Mouse (Mus musculus) erythroblast, embryonic 14.5 days (primary cell): ENCODE measurements at regions not wholly inside any gene's neighbourhood (a gene's known extent, or its start where the extent isn't known, plus 50 kb on each side); places are given as distances from the start of the nearest gene placed in this dataset.

Source experiments
- H3K27me3 ChIP-seq: 2 replicates; pipeline ENCODE4 v1.6.1; 2012; ENCODE audit warnings: inconsistent platforms; ENCODE audit not compliant: control insufficient read depth
- H3K36me3 ChIP-seq: 2 replicates; pipeline ENCODE4 v1.6.1; 2012; ENCODE audit warnings: mild to moderate bottlenecking, inconsistent platforms; ENCODE audit not compliant: control insufficient read depth
- H3K4me1 ChIP-seq: 2 replicates; pipeline ENCODE4 v1.6.1; 2012; ENCODE audit warnings: inconsistent platforms; ENCODE audit not compliant: control insufficient read depth
- H3K4me3 ChIP-seq: replicated peaks from 2 replicates; pipeline ENCODE3; 2012; ENCODE audit warnings: moderate library complexity, mild to moderate bottlenecking, inconsistent platforms
- H3K9me3 ChIP-seq: 2 replicates; pipeline ENCODE4 v1.6.1; 2012; ENCODE audit warnings: low read length, inconsistent platforms, mixed read lengths; ENCODE audit not compliant: control insufficient read depth
- GATA1 ChIP-seq: IDR thresholded peaks from 2 replicates; pipeline ENCODE4 v1.6.1; 2012; ENCODE audit warnings: low read length, inconsistent platforms, mixed read lengths
- TAL1 ChIP-seq: IDR thresholded peaks from 3 replicates; pipeline ENCODE4 v1.6.1; 2012; ENCODE audit warnings: low read length, inconsistent platforms, mixed read lengths

DNA sequence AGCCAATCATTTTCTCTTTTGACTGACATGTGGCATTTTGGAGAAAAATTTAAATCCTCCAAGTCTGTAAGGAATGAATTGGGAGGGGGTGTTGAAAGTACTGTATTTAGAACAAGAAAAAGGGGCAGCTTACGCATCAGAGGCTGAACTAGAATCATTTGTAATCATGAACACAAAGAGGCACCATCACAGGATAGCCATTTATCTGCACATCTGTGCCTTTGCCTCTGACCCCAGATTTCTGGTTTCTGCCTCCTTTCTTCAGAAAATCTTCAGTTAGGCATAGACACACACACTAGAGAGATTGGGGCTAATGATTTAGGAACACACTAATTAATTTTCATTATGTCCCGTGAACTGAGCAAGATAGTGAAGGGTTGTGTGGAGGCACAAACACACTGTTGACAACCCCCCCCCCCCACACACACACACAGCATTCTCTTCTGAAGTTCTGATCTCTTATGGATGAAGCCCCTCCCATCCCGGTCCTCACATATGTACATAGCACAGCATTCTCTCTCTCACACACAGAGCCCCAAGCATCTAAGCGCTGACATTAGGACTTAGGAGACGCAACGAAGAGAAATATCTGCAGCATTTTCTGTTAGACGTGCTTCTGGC lies 229.9 kb downstream of the Gm765 start:
- no peaks in the 10 kb centered on the region; the same call in 1 of the 2 replicates for H3K9me3 ChIP-seq
- TF ChIP-seq GATA1, result no peak
- no peak for TF ChIP-seq TAL1
- no peaks in the 10 kb centered on the region for H3K27me3 ChIP-seq
- H3K4me1 ChIP-seq, result no peaks in the 10 kb centered on the region
- no peak overlapping the region for H3K4me3 ChIP-seq
- H3K36me3 ChIP-seq, result no peaks in the 10 kb centered on the region

DNA sequence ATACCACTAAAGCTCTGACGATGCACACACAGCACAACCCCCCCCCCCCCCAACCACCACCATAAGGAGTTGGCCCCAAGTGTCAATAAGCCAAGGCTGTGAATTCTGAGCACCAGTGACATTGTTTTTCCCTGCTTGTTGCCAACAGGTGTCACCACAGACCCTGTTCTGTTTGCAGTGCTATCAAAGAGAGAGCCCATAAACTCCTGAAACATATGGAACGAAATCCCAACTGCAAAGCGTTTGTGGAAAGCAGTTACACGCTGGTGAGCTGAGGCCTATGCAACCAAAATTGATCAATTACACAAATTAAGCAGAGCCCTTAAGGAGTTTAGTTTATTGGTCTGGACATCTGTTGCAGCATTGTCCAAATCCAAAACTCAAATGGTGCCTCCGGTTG lies 235.4 kb downstream of the Gm765 start:
- H3K4me1 ChIP-seq, result no peaks in the 10 kb centered on the region
- H3K4me3 ChIP-seq, result no peak overlapping the region
- no peaks in the 10 kb centered on the region for H3K9me3 ChIP-seq
- TF ChIP-seq TAL1 (no peak), GATA1 (no peak)
- no peaks in the 10 kb centered on the region for H3K27me3 ChIP-seq
- H3K36me3 ChIP-seq, result no peaks in the 10 kb centered on the region

DNA sequence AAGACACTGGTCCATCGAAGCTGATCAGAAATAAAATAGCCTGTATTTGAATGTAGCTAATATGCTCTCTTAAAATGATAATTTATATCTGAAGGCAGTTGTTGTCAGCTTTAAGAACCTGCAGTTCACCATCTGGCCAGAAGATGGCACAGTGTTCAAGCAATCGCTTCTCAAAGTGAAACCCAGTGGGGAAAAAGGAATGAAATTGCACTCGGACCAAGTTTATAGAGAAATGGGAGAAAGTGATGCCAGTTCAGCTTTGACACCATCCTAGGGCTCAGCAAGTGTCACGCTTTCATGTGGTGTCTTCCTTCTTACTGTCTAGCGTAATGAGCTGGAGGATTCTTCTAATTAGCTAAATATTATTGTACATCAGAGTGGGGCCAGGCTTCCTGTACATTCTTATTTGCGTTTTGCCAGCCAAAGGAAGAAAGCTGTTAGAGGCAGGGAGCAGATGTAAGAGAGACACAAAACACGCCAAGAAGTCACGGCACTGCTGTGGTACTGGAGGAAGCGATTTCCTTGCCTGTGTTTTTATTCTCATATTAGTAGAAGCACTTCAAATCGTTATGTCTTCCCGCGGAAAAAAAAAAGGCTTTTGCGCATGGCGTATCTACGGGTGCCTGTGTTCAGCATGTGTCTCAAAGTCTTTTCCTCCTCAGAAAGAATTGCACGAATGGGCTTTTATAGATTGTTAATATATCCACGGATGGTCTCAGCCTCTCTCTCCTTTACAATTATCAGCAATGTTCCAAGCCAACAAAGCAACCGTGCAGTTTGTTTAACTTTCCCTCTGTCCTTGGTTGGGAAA lies 237.1 kb downstream of the Gm765 start:
- Histone ChIP-seq H3K4me1 (no peaks in the 10 kb centered on the region), H3K4me3 (peak overlapping the region; percentile 28), H3K36me3 (no peaks in the 10 kb centered on the region), H3K9me3 (no peaks in the 10 kb centered on the region), H3K27me3 (no peaks in the 10 kb centered on the region)
- TF ChIP-seq GATA1 (no peak), TAL1 (no peak)

DNA sequence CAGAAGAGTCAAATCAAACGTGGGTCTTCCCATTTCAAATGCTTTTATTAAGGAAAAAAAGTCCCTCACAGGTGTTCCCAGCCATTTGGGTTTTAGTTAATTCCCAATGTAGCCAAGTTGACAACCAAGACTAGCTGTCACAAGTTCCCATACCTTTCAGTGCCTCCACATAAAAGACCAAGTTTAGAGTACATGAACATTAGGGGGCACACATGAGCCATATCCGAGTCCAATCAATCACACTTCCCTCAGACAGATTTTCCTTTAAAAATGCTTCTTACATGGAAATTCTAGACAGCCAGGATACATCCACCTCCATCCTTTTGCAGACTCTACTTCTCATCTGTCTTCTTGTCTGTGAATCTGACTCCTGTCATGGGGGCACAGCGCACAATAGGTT lies 238.1 kb downstream of the Gm765 start:
- Histone ChIP-seq H3K36me3 (no peaks in the 10 kb centered on the region), H3K9me3 (no peaks in the 10 kb centered on the region), H3K4me3 (no peak overlapping the region), H3K4me1 (no peaks in the 10 kb centered on the region), H3K27me3 (no peaks in the 10 kb centered on the region)
- TF ChIP-seq TAL1 (no peak), GATA1 (no peak)

DNA sequence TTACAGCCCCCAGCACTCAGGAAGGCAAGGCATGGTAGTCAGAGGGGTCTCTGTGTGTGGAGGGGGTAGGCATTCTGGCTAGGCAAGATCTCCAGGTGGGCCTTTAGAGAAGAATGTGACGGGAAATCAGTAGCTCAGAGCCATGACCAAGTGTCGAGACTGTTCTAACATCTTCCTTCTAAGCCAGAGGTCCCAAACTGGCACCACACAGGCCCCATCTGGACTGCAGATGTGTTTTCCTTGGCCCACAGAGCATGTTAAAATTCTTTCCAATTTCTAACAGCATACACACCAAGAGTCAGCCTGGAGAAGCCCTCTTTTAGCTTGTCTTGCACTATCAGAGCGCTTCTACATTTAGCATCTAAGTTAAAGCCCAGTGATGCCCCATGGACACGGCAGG lies 241.5 kb downstream of the Gm765 start:
- TF ChIP-seq TAL1, result no peak
- no peak for TF ChIP-seq GATA1
- Histone ChIP-seq H3K4me1 (no peaks in the 10 kb centered on the region), H3K36me3 (no peaks in the 10 kb centered on the region), H3K4me3 (no peak overlapping the region), H3K9me3 (no peaks in the 10 kb centered on the region), H3K27me3 (no peaks in the 10 kb centered on the region)

DNA sequence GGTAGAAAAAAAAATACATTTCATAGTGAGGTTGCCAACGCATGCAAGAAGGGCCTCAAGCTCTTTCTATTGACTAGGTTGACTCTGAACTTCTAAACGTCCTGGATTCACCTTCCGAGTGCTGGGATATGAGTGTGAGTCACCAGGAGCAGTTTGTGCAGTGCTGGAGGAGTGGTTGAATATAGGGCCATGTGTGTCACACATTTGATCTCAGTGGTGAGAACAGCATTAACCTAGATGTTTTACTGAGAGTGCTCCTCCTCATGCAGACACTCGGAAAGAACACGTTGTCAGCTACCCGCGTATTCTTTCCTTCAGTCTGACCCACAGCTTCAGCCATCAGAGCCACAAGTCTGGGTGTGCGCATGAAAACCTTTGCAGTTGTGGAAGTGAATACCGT lies 243.4 kb downstream of the Gm765 start:
- no peak overlapping the region for H3K4me3 ChIP-seq
- no peaks in the 10 kb centered on the region for H3K9me3 ChIP-seq
- H3K36me3 ChIP-seq, result no peaks in the 10 kb centered on the region
- TF ChIP-seq GATA1 (no peak), TAL1 (no peak)
- no peaks in the 10 kb centered on the region for H3K4me1 ChIP-seq
- no peaks in the 10 kb centered on the region for H3K27me3 ChIP-seq

DNA sequence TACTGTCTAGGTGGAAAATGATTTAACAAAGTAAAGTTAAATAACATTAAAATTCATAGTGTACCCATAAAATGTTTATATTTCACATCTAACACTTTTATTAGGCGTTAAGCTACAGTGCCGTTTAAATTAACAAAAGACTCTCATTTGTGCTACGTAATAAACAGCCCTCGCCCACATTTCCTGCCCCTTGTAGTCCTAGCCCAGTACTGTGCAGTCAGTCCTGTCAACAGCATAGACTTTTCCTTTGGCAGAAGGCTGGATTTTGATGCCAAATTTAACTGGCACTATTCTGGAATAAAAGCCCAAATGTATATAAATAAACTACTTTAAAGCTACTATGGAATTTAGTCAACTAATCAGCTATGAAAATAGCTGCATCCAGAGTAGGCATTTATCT lies 247.3 kb downstream of the Gm765 start:
- no peaks in the 10 kb centered on the region for H3K36me3 ChIP-seq
- H3K4me1 ChIP-seq, result no peaks in the 10 kb centered on the region
- no peak for TF ChIP-seq TAL1
- TF ChIP-seq GATA1, result no peak
- H3K4me3 ChIP-seq, result no peak overlapping the region
- no peaks in the 10 kb centered on the region for H3K9me3 ChIP-seq
- H3K27me3 ChIP-seq, result no peaks in the 10 kb centered on the region

DNA sequence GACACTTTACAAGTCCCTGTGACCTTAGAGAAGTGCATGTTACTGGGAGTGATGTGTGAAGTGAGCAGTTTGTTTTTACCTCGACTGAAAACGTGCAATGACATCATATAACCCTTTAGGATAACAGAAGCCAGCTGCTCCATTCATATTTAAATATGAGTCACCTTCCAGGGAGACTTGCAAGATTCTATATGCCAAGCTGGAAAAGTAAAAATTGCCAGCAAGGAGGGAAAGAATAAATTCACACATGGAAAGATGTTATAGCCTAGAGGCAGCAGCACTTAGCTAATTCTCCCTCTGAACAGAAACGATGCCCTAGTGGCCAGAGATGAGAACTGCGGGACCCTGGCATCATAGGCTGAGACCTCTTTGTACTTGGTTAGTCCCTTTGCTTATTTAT lies 253.4 kb downstream of the Gm765 start:
- H3K4me3 ChIP-seq, result no peak overlapping the region

DNA sequence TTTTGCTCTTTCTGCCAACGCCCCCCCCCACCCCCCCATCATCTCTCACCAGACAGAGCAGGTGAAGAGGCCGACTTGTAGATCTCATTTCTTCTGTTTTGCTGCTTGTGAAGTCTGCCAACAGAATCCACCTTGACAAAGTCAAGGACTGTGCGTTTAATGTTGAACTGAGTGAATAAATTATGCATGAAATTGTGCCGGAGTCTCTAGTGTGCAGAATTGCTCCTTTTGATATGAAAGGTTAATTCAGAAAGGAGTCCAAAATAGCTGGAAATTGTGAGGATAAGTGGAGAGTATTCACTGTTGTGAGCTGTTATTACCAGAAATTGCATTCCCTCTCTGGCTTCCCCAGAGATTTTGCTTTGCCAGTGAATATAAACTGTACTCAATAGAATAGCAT lies 262.5 kb downstream of the Gm765 start:
- no peaks in the 10 kb centered on the region for H3K9me3 ChIP-seq
- TF ChIP-seq TAL1 (no peak), GATA1 (no peak)
- H3K4me1 ChIP-seq, result no peaks in the 10 kb centered on the region
- H3K36me3 ChIP-seq, result no peaks in the 10 kb centered on the region
- no peaks in the 10 kb centered on the region for H3K27me3 ChIP-seq
- no peak overlapping the region for H3K4me3 ChIP-seq

More for the DNA sequence above, 253.4 kb downstream of the Gm765 start:
- Histone ChIP-seq H3K4me1 (no peaks in the 10 kb centered on the region), H3K27me3 (no peaks in the 10 kb centered on the region), H3K9me3 (0 out of 2 replicates have a peak, but pooled peaks cover 2% of the 10 kb centered on the region), H3K36me3 (no peaks in the 10 kb centered on the region)
- no peak for TF ChIP-seq GATA1
- no peak for TF ChIP-seq TAL1
